Mouse (Mus musculus): ENCODE measurements at regions not wholly inside any gene's neighbourhood (a gene's known extent, or its start where the extent isn't known, plus 50 kb on each side); places are given as distances from the start of the nearest gene placed in this dataset.

DNA sequence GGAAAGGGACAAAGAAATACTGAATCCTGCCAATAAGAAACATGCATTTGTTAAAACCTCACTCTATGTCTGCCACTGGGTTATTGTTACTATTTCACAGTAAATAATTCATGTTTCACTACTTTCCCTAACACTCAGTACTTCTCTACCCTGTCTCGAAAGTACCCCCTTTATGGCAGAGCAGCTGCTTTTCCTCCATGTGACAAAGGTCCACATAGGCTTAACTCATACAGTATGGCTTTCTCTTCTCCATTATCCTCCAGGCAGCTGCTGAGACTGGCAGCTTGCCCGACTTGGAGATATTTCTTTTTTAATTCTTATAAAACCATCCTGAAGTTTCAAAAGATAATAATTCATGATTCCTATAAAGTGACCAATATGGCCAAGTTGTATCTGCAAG, 129.4 kb downstream of the Dio2 start:
- no peak for TF ChIP-seq CTCF (IDR thresholded peaks at IDR 0.05; ENCODE audit: borderline replicate concordance, insufficient read depth, low read length)
- no peak for TF ChIP-seq POLR2A (IDR thresholded peaks at IDR 0.05; ENCODE audit: low read depth, low read length)

All from embryonic fibroblast, embryonic 13.5 days (primary cell).